Mouse (Mus musculus): ENCODE data around the gene Slc5a2.

DNA sequence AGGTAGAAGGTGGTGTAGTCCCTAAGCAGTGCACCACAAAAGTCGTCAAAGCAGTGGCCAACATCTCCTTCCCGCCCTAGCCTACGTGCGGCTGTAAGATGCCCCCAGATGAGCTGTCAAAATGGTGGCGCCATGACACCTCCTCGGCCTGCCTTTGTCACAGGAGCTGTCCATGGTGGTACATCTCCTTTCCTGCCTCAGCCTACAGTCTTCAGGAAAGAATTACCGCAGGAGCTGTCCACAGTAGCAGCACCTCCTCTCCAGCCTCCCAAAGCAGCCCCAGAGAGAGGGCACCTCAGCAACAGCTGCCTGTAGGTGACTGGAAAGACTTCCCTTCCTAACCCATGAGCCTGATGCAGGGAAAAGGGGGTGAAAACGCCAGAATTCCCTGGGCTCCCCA is 33.7 kb upstream of the Slc5a2 start:
- TF ChIP-seq CTCF (IDR thresholded peaks at IDR 0.05; ENCODE audit: low read depth) (no peak), EP300 (optimal IDR thresholded peaks at IDR 0.05) (no peak)
